Mouse (Mus musculus) neural tube, embryonic 10.5 days (tissue): ENCODE data around the gene Tac1.
"Not testable (repeated sequence)": the region's sequence is repeated elsewhere in the genome, so short reads cannot be mapped to it uniquely, and the experiment has no call there.

Source experiments
- DNase-seq: peaks from one replicate; pipeline ENCODE4 v3.0.0-alpha.2; 2017; ENCODE audit warnings: low spot score; ENCODE audit errors: extremely low spot score

The Tac1 gene

DNA sequence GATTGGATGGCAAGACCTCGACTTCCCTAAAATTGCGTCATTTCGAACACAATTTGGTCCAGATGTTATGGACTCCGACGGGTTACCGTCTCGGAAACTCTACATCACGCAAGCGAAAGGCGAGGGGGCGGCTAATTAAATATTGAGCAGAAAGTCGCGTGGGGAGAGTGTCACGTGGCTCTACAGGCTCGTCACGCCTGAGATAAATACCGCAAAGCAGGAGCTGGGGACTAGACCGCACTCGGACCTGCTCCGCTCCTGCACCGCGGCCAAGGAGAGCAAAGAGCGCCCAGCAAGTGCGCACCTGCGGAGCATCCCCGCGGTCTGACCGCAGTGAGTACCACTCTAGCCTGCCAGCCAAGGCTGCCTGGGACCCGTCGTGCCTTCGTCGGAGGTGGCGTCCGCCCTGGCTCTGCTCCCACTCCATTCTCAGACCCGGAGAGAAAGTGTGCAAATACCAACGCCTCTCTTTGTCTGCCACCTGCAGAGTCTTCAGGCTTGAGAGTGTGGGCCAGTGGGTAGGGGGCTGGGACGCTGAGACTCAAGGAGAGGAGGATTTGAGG lies at the start of gene Tac1:
TSS of gene Tac1 (plus strand) at position 51 of the 563 bp plus-strand sequence.
- DNase-seq = peak; percentile 44

DNA sequence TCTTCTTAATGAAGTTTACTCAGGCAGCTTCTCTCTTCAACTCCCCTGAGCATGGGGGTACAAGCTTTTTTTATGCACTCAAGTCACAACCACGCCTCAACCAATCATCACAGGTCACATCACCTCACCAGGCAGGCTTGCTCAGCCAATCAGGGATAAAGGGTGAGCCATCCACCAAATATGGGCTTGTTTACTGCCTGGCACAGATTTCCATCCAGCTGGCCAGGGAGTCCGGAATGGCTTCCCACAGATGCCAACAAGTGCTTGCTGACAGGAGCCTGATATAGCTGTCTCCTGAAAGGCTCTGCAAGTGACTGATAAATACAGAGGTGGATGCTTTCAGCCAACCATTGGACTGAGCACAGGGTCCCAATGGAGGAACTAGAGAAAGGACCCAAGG lies 11.2 kb upstream of the Tac1 start:
- DNase-seq = not testable (repeated sequence)

DNA sequence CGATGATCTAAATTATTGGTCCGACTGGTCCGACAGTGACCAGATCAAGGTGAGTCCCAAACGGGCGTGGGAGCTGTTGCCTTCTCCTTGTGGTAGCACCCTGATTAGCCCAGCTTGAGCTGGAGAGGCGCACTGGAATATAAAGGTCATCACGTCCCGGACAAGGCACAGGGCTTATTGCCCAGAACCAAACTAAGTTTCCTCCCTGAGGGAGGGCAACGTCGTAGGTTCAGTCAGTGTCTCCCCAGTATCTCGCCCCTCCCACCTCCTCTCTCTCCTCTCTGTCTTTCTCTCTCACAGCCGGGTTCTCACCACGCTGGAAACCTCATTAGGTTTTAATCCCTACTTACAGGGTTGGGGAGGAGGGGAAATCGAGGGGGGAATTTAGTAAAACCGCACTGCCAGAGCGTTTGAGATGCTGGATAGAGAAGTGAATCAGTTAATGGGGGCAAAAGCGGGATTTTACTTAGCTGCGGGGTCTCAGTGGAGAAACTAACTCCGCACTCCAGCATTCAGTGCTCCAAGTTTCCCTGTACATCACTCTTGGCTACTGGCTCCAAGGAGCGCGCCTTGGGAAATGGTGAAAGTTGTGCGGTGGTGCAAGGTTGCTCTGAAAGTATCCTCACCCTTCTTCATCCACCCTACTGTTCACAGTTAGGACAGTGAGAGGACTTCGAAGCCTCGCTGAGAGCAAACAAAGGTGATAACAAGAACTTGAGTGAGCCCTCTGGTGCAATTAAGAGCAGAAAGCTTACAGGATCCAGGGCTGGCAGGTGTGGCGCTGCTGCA lies 1.2 kb downstream of the Tac1 start:
- peak; percentile 37 for DNase-seq

DNA sequence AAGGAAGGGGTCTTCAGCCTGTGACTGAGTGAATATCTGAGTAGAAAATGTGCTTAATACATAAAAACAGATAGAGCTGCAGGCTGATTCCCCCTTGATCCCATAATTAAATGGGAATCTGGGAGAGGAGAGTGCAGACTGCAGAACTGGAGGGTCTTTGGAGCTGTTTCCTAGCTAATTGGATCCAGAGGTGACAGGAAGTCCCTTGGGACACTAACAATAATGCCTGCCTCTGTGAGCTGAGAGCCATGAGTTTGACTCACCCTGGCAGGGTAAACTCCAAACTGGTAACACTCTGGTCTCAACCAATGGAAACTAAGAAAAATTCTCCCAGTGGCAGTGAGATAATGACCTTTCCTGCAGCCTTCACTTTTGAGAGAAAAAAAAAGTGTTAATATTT lies 3.5 kb downstream of the Tac1 start:
- no peak for DNase-seq

DNA sequence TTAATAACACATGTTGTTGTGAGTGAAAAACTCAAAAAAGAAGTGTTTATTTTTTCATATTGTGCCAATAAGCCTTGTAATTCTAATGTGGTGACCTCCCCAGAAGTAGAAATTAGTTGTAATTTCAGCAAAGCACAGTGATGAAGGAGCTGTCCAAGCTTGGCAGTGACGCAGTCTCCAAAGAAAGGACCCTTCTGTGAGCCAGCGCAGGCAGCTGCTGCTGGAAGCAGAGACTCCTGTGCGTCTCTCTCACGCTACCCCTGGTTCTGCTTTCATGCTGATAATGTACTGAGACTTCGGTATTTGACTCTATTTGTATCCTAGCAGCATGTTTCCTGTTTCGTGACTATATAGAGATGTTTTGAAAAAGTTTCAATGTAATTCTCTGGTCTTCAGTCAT lies 7.8 kb downstream of the Tac1 start:
- DNase-seq = no peak

DNA sequence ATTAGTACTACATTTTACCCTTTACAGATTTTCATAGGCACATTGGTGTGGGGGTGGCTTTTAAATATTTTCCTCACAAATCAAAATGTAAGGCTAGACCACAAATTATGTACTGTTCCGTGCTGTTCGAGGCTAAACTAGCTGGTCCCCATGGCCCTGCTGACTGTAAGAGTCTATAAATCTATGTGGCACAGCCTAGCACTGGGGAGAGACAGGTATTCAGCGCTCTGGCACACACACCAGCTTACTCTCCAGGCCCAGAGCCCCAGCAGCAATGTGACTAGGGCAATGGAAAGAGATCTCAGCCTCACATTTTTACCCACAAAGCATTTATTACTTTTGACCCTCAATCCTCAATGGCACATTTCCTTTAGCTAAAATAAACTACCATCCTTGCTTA lies 9.9 kb downstream of the Tac1 start:
- no peak for DNase-seq

DNA sequence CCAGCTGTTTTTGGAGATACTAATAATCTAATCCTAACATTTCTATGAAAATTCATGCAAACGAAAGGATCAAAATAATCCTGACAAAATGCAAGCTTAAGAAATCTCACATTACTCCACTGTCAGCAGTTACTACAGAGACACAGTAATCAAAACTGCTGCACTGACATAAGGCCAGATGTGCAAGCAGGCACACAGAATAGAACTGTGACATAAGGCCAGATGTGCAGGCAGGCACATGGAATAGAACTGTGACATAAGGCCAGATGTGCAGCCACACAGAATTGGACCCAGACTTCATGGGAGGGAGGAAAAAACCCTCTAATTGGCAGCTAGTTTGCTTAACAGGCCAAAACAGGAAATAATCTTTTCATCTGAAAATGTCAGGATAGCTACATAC lies 16.5 kb downstream of the Tac1 start:
- no peak for DNase-seq

DNA sequence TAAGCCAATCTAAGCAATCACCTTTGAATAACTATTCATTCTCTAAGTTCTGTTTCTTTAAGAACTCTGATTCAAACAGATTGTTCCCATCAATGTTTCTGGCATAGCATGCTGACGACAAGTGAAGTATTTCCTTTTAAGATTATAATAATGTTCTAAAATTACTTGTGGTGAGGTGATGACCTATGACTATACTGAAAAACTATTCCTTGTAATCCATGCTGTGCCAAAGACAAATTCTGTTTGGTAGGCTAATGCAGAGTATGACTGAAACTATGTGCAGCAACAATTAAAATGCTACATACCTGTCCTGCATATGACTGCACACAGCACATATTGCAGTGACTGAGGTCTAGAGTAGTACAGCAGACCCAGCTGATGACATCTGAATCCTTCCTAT lies 23.4 kb downstream of the Tac1 start:
- DNase-seq = no peak

DNA sequence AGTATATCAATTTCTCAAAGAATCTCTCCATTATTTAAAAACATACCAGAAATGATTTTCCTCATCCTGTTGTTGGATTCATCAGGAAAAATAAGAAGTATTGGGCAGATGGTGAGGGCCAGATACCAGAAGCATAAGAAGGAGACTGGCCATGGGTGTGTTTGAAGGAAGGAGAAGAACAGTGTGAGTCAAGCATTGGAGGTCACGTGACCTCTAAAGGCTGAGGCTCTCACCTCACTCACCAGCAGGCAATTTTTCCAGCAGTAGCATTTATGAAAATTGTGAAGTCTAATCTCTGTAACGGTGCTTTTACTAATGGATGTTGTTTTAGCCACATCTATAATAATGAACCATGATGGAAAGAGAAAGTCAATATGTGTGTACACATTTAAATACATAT lies 39.8 kb downstream of the Tac1 start:
- no peak for DNase-seq

DNA sequence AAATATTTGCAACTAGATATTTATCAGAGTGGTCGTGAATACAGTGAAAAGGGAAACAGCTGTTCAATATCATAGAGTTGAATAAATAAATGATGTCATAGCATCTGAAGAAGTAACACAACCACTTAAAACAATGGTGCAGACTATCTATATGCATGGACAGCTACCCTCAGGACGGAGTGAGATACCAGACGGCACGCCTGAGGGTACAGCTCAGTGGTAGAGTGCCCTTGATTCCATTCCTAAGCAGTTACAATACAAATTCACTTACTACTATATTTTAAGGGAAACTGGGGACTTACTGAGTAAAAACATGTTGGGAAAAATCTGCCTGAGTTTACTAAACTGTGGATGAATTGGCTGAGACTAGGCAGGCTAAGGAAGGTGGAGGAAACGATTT lies 43.7 kb downstream of the Tac1 start:
- DNase-seq = no peak

DNA sequence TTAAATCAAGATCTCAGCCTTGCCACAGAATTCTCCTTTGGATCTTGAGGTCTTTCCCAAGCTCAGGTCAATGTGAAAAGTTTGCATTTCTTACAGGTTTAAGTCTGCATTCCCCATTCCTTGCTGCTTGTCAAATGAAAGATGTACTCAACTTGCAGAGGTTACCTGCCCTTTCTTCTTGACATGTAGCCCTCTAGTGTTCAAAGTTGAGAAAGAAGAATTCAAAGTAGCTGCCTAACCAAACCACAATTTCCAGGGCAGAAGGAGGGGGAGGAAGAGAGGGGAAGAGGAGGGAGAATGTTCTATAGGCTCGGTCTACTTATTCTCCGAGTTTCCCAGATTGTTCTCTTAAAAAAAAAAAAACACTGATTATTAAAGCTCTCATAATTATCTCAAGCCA lies 45.5 kb downstream of the Tac1 start:
- no peak for DNase-seq

DNA sequence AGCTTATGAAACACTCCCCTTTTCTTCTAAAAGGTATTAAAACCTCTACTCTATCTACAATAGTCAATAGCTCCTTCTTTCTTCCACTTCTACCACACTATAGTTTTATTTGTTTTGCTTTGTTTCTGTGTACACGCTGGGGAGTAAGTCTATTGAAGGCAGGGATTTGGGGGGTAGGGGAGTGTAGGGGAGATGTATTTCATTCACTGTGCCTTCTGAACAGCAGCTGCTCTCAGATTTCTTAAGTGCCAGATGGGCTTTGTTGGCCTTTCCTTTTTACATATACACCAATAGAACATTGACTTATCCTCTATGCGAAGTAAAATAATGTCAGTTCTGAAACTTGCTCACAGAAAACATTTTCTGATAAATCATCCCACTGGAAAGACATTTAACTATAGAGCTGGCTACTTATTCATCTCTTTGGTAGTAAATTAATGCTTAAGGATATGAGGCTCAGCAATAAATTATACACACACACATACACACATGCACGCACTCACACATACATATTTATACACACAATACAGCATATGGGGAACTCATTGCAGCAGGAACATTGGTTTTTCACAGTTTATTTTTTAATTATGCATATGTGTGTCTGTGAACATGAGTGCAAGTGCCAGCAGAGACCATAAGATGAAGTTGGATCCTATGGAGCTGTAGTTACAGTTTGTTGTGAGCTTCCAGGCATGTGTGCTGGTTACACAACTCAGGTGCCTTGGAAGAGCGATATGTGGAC lies 46.8 kb downstream of the Tac1 start:
- DNase-seq = no peak

DNA sequence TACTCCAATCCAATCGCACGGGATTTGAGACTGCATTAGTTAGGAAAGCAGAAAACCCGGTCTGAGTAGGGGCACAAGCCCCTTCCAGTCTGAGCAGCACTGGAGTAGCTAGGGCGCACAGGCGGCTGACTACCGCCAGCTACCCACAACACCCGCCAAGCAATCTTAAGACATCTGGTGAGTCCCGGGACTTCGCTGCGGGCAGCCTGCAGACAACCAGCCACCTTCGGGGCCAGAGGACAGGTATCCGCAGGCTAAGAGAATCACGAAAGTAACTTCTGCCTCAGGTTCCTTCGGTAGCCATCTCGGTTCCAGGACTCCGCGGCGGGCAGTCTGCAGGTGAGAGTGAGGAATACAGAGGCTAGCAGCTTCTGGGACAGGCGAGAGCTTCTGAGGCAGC lies 59.0 kb downstream of the Tac1 start:
- DNase-seq = not testable (repeated sequence)
